26 mouse cellular contexts compared by ENCODE assay signal in genomic region chr11:90081820-90082596, GRCm38 (mm10). TPM values are rescaled to one million over a fixed set of nuclear protein-coding genes. Genes with fewer than 3 reads are reported as not detected.
DNase-seq lines count a peak whose midpoint lies in the region; ATAC-seq and TF ChIP-seq lines count a peak whose summit lies in the region.
"Had no signal": no experiment of that assay in that cellular context is flagged by ENCODE, and none has a peak within 500 bp of the region (broad histone marks: within the 10 kb centered on the region; RNA-seq: fewer than 3 reads in every experiment).

No protein-coding gene starts in this region.

- no peaks in the 10 kb centered on the region for H3K27me3 ChIP-seq in G1E (ENCODE audit: insufficient read depth, low read length)
- no peaks in the 10 kb centered on the region for H3K27me3 ChIP-seq in limb, embryonic 10.5 days (ENCODE audit: low read depth, poor library complexity, severe bottlenecking)
- H3K27me3 ChIP-seq in limb, embryonic 14.5 days (ENCODE audit: control insufficient read depth, insufficient read depth, low read length) = no peaks in the 10 kb centered on the region
- H3K27me3 ChIP-seq: embryonic facial prominence, embryonic 15.5 days; forebrain, embryonic 15.5 days; heart, embryonic 15.5 days had no signal

- H3K4me3 ChIP-seq in G1E (ENCODE audit: low read depth, low read length) = no peak overlapping the region
- no peak overlapping the region for H3K4me3 ChIP-seq in limb, embryonic 10.5 days
- no peak overlapping the region for H3K4me3 ChIP-seq in limb, embryonic 14.5 days (replicated peaks; ENCODE audit: low read length)
- H3K4me3 ChIP-seq: embryonic facial prominence, embryonic 15.5 days; erythroblast, embryonic 14.5 days; forebrain, embryonic 10.5 days; forebrain, embryonic 15.5 days; heart, adult 2 months; heart, embryonic 15.5 days; hindbrain, embryonic 10.5 days had no signal

- no peak overlapping the region for H3K9ac ChIP-seq in limb, embryonic 14.5 days (ENCODE audit: low read depth, low read length, severe bottlenecking)
- H3K9ac ChIP-seq: embryonic facial prominence, embryonic 15.5 days; forebrain, embryonic 15.5 days; heart, embryonic 15.5 days; hindbrain, embryonic 14.5 days had no signal

- H3K36me3 ChIP-seq in G1E (replicated peaks) = no peaks in the 10 kb centered on the region
- no peaks in the 10 kb centered on the region for H3K36me3 ChIP-seq in limb, embryonic 10.5 days
- no peaks in the 10 kb centered on the region for H3K36me3 ChIP-seq in limb, embryonic 14.5 days (ENCODE audit: control insufficient read depth, insufficient read depth, low read length)
- H3K36me3 ChIP-seq: embryonic facial prominence, embryonic 15.5 days; forebrain, embryonic 10.5 days; forebrain, embryonic 15.5 days; heart, embryonic 15.5 days; hindbrain, embryonic 10.5 days had no signal

- H3K27ac ChIP-seq in limb, embryonic 10.5 days = 0 out of 2 replicates have a peak overlapping the region, but pooled peaks have one; percentile 34
- H3K27ac ChIP-seq in limb, embryonic 14.5 days (replicated peaks; ENCODE audit: low read depth, low read length) = 0 out of 2 replicates have a peak overlapping the region, but pooled peaks have one; percentile 19
- H3K27ac ChIP-seq: embryonic facial prominence, embryonic 15.5 days; forebrain, embryonic 10.5 days; forebrain, embryonic 15.5 days; heart, adult 2 months; heart, embryonic 15.5 days; hindbrain, embryonic 10.5 days; hindbrain, embryonic 14.5 days had no signal

- peak; percentile 25 for DNase-seq in heart, adult 11 months
- DNase-seq in heart, postnatal 25 days (ENCODE audit: low spot score) = no peak
- no peak for DNase-seq in G1E (ENCODE audit: low spot score)
- DNase-seq in limb, embryonic 10.5 days (ENCODE audit: low spot score) = no peak
- DNase-seq in limb, embryonic 14.5 days (ENCODE audit: low spot score) = peak; percentile 69
- DNase-seq in neural tube, embryonic 10.5 days (ENCODE audit: extremely low spot score, low spot score) = no peak
- DNase-seq in kidney, adult 8-10 months = no peak
- no peak for DNase-seq in kidney, postnatal 25 days
- DNase-seq: adrenal gland, postnatal 36 days; cerebellum, adult 2 months; cerebellum, postnatal 14 days; embryo, embryonic 11 days; gastrocnemius, postnatal 10 days; heart, adult 2 months; heart, postnatal 14 days had no signal

- no peak for TF ChIP-seq CTCF in G1E (IDR thresholded peaks at IDR 0.05; ENCODE audit: low read depth, low read length)

- H3K9me3 ChIP-seq in G1E (replicated peaks) = peaks cover 3% of the 10 kb centered on the region; the same call in 1 of the 2 replicates
- H3K9me3 ChIP-seq in limb, embryonic 10.5 days (replicated peaks) = no peaks in the 10 kb centered on the region
- no peaks in the 10 kb centered on the region for H3K9me3 ChIP-seq in limb, embryonic 14.5 days (ENCODE audit: control insufficient read depth, low read length)
- H3K9me3 ChIP-seq: embryonic facial prominence, embryonic 15.5 days; forebrain, embryonic 10.5 days; forebrain, embryonic 15.5 days; heart, embryonic 15.5 days; hindbrain, embryonic 10.5 days had no signal

- peaks cover 20% of the 10 kb centered on the region for H3K4me1 ChIP-seq in G1E (ENCODE audit: insufficient read depth, low read depth, low read length)
- H3K4me1 ChIP-seq in limb, embryonic 10.5 days = peaks cover 9% of the 10 kb centered on the region; the same call in 1 of the 2 replicates
- H3K4me1 ChIP-seq in limb, embryonic 14.5 days (ENCODE audit: control insufficient read depth, insufficient read depth, low read length) = peaks cover 3% of the 10 kb centered on the region; the same call in 1 of the 2 replicates
- H3K4me1 ChIP-seq: forebrain, embryonic 10.5 days; forebrain, embryonic 15.5 days; heart, embryonic 15.5 days; hindbrain, embryonic 10.5 days had no signal

- H3K4me2 ChIP-seq in limb, embryonic 14.5 days (replicated peaks; ENCODE audit: low read depth, low read length, severe bottlenecking) = no peak overlapping the region
- H3K4me2 ChIP-seq: embryonic facial prominence, embryonic 15.5 days; forebrain, embryonic 15.5 days; heart, embryonic 11.5 days; heart, embryonic 15.5 days; hindbrain, embryonic 14.5 days had no signal

- TF ChIP-seq POLR2A in limb, embryonic 14.5 days (IDR thresholded peaks at IDR 0.05; ENCODE audit: borderline replicate concordance, extremely low read depth, insufficient read depth, insufficient read length) = no peak

- ATAC-seq in G1E (ENCODE audit: extremely low read depth, insufficient number of reproducible peaks, low FRiP score, poor library complexity, severe bottlenecking) = peak; percentile 34; the same call in 1 of the 2 replicates
- ATAC-seq in limb, embryonic 14.5 days (ENCODE audit: low FRiP score, low read depth) = peak; percentile 70; the same call in 1 of the 2 replicates
- ATAC-seq: activated CD4-positive, CD25-positive, alpha-beta regulatory T cell, adult 4 months; forebrain, embryonic 15.5 days; Patski had no signal

- WGBS in limb, embryonic 10.5 days = 85% methylated on average over 10 of the region's 10 CpGs
- 52% methylated on average over 10 of the region's 10 CpGs for WGBS in limb, embryonic 14.5 days

- intact Hi-C loops in heart, postnatal 25 days (cut with DNase I) = no loop called here

RNA-seq across cellular contexts. Expression of gene Tmem100, which starts 51.9 kb away (rescaled TPM):
- 10 to 100 TPM; 16.9 to 23.8 TPM for total RNA-seq in heart, postnatal 25 days (2021)
- total RNA-seq in G1E (2014; fragmentation: Nextera tagmentation) (6.3 and 8.4 TPM in 2 replicates), G1E (2017) (0.87 and 1.5 TPM in 2 replicates)
- 0.10 and 0.17 TPM in 2 replicates for polyA plus RNA-seq in G1E (2012)
- polyA plus RNA-seq in limb, embryonic 10.5 days (2016; fragmentation: Nextera tagmentation; extraction: Ambion mirVana) = 7.1 and 8.7 TPM in 2 replicates
- 12.6 and 16.4 TPM in 2 replicates for polyA plus RNA-seq in limb, embryonic 14.5 days (2012; rRNA removed)
- 20.1 and 23.9 TPM in 2 replicates for polyA plus RNA-seq in limb, embryonic 14.5 days (2014; fragmentation: Nextera tagmentation; extraction: Ambion mirVana)
- polyA plus RNA-seq: activated CD4-positive, CD25-positive, alpha-beta regulatory T cell, adult 4 months; C2C12; erythroblast, embryonic 14.5 days; Patski had no signal

Comparison
In these comparisons a context has a peak if more than half of its experiments do, and no peak if none do; other contexts are left out.
1. DNase-seq: peak in heart, adult 11 months (single experiment) and limb, embryonic 14.5 days (single experiment); none in heart, postnatal 25 days (single experiment), G1E (single experiment), limb, embryonic 10.5 days (single experiment), neural tube, embryonic 10.5 days (single experiment), kidney, adult 8-10 months (0 of 2) and kidney, postnatal 25 days (0 of 2).